Mouse (Mus musculus) neutrophil, adult 59 days (primary cell): Measurements from ENCODE around the gene Ino80d. TPM values are rescaled to one million over a fixed set of nuclear protein-coding genes. Genes with fewer than 3 reads are reported as not detected.

ENCODE experiments used
- total RNA-seq, 2 experiments: library from RNA; stranded (reverse); gene quantifications; 1 replicate in 1 of 2; 2 replicates in 1 of 2; pipeline ENCODE4 v1.2.4; 2023

Gene Ino80d
- 10 to 100 TPM; 53.9 to 55.6 TPM for total RNA-seq

GRCm38 (mm10) chr1:63114136-63114781 is at the start of gene Ino80d:
TSS of gene Ino80d (minus strand) at chr1:63114667.

Other genes starting within 250 kb of the Ino80d start
- 100 to 1,000 TPM; 384 to 416 TPM for gene Eef1b2, start 62.2 kb upstream of the Ino80d start, total RNA-seq
- 10 to 100 TPM; 54.7 to 60.1 TPM for gene Ndufs1, start 62.2 kb upstream of the Ino80d start, total RNA-seq
- not detected for gene Gpr1, start 99.9 kb upstream of the Ino80d start, total RNA-seq
- gene Zdbf2, start 158.6 kb upstream of the Ino80d start, total RNA-seq, result not detected